Mouse (Mus musculus) WW6 (cell line): ENCODE results near the gene Coa3.

Experiments
- DNase-seq: peaks from one replicate; pipeline ENCODE4 v3.0.0-alpha.2; 2013; ENCODE audit warnings: low read depth, low spot score

The Coa3 gene

DNA sequence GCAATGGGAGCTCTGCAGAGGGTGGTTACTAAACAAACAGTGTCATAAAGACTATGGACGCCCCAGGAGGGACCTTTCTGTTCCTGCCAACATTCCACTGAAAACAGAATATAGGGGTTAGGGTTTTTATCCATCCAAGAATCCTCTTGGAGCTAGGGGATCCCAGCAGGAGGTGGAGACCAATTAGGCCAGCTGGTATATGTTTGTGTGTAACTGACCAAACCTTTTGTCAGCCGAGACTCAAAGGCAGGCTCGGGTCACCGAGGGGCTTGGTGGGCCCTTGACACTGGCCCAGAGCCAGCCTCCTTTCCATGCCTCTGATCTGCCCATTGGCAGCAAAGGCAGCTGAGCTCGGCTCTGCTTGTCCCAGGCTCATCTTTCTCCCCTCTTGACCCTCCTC lies 4.0 kb upstream of the Coa3 start:
- no peak for DNase-seq

GRCm38 (mm10) chr11:101280837-101281236 lies 1.9 kb upstream of the Coa3 start:
- DNase-seq = no peak

DNA sequence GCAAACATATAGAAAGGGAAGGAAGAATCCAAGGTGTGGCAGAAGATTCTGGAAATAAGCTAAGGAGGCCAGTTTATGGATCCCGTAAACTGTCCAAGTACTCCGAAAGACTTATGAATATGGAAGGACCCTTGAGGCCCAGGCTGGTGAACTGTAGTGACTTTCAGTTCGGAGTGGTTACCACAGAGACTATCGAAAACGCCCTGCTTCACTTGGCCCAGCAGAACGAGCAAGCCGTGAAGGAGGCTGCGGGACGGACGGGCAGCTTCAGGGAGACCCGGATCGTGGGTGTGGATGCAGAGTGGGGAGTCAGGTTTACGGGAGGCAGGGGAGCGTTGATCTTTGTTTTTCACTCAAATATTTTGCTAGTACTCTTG lies 267 bp upstream of the Coa3 start:
- DNase-seq = no peak

DNA sequence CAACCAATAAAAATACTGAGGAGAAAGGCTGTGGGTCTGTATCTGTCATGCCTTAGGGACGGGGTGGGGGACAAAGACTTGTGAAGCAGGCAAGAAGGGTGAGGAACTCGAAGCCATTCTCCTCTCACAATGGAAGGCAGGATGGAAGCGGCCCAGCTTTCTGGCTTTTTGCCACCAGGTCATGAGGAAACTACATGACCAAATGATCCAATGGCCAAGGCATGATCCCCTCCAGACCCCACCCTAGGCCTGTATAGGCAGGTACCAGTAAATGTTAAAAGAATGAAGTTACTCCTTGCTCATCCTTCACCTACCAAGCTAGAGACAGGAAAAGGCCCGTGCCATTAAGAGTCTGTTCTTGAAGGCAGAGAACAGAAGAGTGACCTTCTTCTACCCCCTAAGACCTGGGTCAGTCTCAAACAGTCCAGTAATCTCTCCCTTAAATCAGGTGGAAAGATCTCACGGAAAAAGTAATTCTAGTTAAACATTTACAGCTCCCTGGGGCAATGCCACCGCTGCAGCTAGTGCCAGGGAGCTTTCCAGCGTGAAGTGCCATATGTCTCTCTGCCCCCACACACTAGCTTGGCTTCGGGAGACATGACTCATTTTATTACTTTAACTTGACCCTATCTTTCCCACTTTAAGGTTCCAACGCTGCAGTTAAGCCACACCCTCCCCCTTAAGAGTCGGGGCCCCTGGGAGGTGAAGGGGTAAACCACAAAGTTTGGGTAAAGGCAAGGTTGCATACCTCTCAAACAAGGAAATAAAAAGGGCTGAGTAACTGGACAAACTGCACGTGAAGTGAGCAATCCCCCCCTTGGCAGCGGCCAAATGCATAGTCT lies 1.3 kb downstream of the Coa3 start:
- DNase-seq = no peak

- no peak for DNase-seq
Observed at GRCm38 (mm10) chr11:101276319-101277070, 2.4 kb downstream of the Coa3 start.

DNA sequence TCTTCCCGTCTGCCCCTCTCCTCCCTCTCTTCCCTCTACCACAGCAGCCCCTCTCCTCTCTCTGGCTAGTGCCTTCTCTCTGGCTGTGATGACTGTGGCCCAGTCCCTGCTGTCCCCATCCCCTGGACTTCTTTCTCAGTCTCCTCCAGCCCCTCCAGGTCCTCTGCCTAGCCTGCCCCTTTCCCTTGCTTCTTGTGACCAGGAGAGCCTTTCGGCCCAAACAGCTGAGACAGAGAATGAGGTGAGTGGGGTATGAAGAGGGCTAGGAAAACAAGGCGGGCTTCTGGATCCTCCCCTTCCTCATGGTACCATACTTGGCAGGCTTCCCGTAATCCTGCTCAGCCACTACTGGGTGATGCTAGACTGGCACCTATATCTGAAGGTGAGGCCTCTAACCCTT lies 3.6 kb downstream of the Coa3 start:
- DNase-seq = no peak

DNA sequence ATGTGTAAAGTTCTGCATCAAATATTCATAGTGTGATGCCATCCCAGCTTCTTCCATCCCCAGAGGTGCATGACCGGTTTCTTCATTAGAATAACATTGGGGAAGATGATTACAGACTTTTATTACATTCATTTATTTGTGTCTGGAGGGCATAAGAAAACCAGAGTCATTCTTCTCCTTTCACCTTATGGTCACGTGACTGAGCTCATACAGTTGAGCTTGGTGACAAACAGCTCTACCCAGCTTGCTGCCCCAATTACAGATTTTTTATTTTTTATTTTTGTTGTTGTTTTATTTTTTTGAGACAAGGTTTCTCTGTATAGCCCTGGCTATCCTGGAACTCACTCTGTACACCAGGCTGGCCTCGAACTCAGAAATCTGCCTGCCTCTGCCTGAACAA lies 6.5 kb downstream of the Coa3 start:
- DNase-seq = no peak

GRCm38 (mm10) chr11:101269577-101270116 lies 9.3 kb downstream of the Coa3 start:
- no peak for DNase-seq

DNA sequence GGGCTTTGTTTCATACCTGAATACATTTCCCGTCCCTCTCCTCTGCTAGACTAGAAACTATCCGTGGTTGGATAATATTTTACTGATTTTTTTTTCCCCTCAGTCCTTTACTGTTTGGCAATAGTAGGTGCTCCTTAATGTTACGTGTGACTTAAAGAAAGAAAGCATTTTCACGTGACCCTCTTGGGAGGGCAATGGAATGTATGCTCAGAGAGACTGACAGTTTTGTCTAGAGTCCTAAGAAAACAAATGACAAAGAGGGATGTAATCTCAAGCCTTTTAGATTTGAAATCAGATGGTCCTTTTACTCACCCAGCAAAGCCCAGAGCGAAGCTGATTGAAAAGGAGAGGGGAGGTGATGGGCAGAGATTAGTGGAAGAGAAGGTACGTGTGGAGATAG lies 13.0 kb downstream of the Coa3 start:
- DNase-seq = no peak

GRCm38 (mm10) chr11:101264954-101265471 lies 13.9 kb downstream of the Coa3 start:
- no peak for DNase-seq

DNA sequence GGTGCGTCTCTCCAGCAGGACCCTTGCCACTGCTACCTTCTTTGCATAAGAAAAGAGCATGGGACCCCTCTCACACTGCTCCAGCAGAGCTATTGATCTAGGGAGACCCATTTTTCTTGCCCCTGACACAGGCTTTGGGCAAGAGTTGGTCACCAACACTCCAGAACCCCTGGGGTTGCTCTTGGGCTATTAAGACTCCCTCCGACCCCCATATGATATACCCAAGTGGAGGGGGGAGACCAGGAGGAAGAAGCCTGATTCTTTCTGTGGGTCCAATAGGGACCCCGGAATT lies 15.0 kb downstream of the Coa3 start:
- DNase-seq = no peak

- DNase-seq = no peak
Observed at GRCm38 (mm10) chr11:101263138-101263988, 15.6 kb downstream of the Coa3 start.

GRCm38 (mm10) chr11:101262272-101262967 lies 16.5 kb downstream of the Coa3 start:
- no peak for DNase-seq

- DNase-seq = no peak
Observed at GRCm38 (mm10) chr11:101260826-101261380, 18.0 kb downstream of the Coa3 start.

GRCm38 (mm10) chr11:101259948-101260825 lies 18.7 kb downstream of the Coa3 start, which contains the start of gene Wnk4:
Gene Wnk4, plus strand, starts transcription at chr11:101260567.
- no peak for DNase-seq

GRCm38 (mm10) chr11:101259261-101259712 lies 19.6 kb downstream of the Coa3 start:
- DNase-seq = no peak

- no peak for DNase-seq
Observed at GRCm38 (mm10) chr11:101255826-101256775, 22.8 kb downstream of the Coa3 start.

- peak; percentile 67 for DNase-seq
Observed at GRCm38 (mm10) chr11:101253613-101254389, 25.1 kb downstream of the Coa3 start, which contains the start of gene Vps25. Gene Vps25, plus strand, starts transcription at chr11:101253707.
